Mouse (Mus musculus): ENCODE results near the gene Mbnl2. TPM values are rescaled to one million over a fixed set of nuclear protein-coding genes. Genes with fewer than 3 reads are reported as not detected.

Mbnl2 gene
- total and polyA plus RNA-seq, 3 experiments = 5.6 to 8.6 TPM; not detected in 1

GRCm38 (mm10) chr14:120361121-120361520 lies 85.7 kb downstream of the Mbnl2 start:
- no peak for DNase-seq (ENCODE audit: low read depth, low spot score)
- TF ChIP-seq ZNF384 (IDR thresholded peaks at IDR 0.05; ENCODE audit: low read depth, low read length) = no peak
- TF ChIP-seq MYC (IDR thresholded peaks at IDR 0.05; ENCODE audit: low read depth, low read length) = no peak
- no peak for TF ChIP-seq BHLHE40 (IDR thresholded peaks at IDR 0.05; ENCODE audit: borderline replicate concordance, low read depth, low read length)
- TF ChIP-seq MXI1 (IDR thresholded peaks at IDR 0.05; ENCODE audit: low read depth, low read length) = no peak
- TF ChIP-seq ZKSCAN1 (IDR thresholded peaks at IDR 0.05; ENCODE audit: low read depth, low read length) = no peak
- TF ChIP-seq MYB (IDR thresholded peaks at IDR 0.05; ENCODE audit: low read depth, low read length) = no peak
- TF ChIP-seq POLR2AphosphoS2 (IDR thresholded peaks at IDR 0.05; ENCODE audit: low read length) = no peak
- no peak for TF ChIP-seq MEF2A (IDR thresholded peaks at IDR 0.05; ENCODE audit: extremely low read depth, insufficient replicate concordance, low read depth, low read length, poor library complexity, severe bottlenecking)
- no peak for TF ChIP-seq CTCF (IDR thresholded peaks at IDR 0.05 in 2 of 3, conservative IDR thresholded peaks at IDR 0.05 in 1 of 3; ENCODE audit: control insufficient read depth in 1 of 3, insufficient read depth in 1 of 3, low read depth in 2 of 3, low read length in 3 of 3, poor library complexity in 1 of 3, severe bottlenecking in 1 of 3)
- TF ChIP-seq USF1 (IDR thresholded peaks at IDR 0.05; ENCODE audit: low read depth, low read length) = no peak
- no peak for TF ChIP-seq NRF1 (IDR thresholded peaks at IDR 0.05; ENCODE audit: insufficient read depth, low read depth, low read length, poor library complexity, severe bottlenecking)
- TF ChIP-seq GABPA (IDR thresholded peaks at IDR 0.05; ENCODE audit: low read depth, low read length) = no peak
- TF ChIP-seq MAZ (IDR thresholded peaks at IDR 0.05; ENCODE audit: low read depth, low read length) = no peak
- no peak for TF ChIP-seq ZMIZ1 (IDR thresholded peaks at IDR 0.05; ENCODE audit: low read depth, low read length)
- no peak for TF ChIP-seq MAFK (IDR thresholded peaks at IDR 0.05; ENCODE audit: borderline replicate concordance, low read depth, low read length)
- no peak for TF ChIP-seq TCF12 (IDR thresholded peaks at IDR 0.05; ENCODE audit: low read depth, low read length)
- TF ChIP-seq KAT2A (conservative IDR thresholded peaks at IDR 0.05; ENCODE audit: low read depth, low read length) = no peak
- TF ChIP-seq GATA1 (IDR thresholded peaks at IDR 0.05; ENCODE audit: low read depth, low read length) = no peak
- no peak for TF ChIP-seq ZC3H11A (IDR thresholded peaks at IDR 0.05; ENCODE audit: low read depth, low read length)
- TF ChIP-seq SIN3A (IDR thresholded peaks at IDR 0.05; ENCODE audit: low read length) = no peak
- H3K9ac ChIP-seq (ENCODE audit: control insufficient read depth, low read depth, low read length, poor library complexity, severe bottlenecking) = no peak overlapping the region
- no peak overlapping the region for H3K4me3 ChIP-seq (ENCODE audit: control insufficient read depth in 1 of 2, insufficient read depth in 1 of 2, low read depth in 2 of 2, low read length in 2 of 2)
- no peaks in the 10 kb centered on the region for H3K9me3 ChIP-seq (replicated peaks; ENCODE audit: insufficient read depth, low read length)
- no peaks in the 10 kb centered on the region for H3K36me3 ChIP-seq (ENCODE audit: control insufficient read depth in 1 of 2, insufficient read depth in 2 of 2, low read length in 2 of 2)
- H3K27ac ChIP-seq (ENCODE audit: control insufficient read depth, low read depth, low read length) = no peak overlapping the region
- no peaks in the 10 kb centered on the region for H3K4me1 ChIP-seq (ENCODE audit: control insufficient read depth in 1 of 2, insufficient read depth in 2 of 2, low read length in 2 of 2)
- no peaks in the 10 kb centered on the region for H3K79me2 ChIP-seq (ENCODE audit: control insufficient read depth, insufficient read depth, low read length, poor library complexity)
- no peaks in the 10 kb centered on the region for H3K27me3 ChIP-seq (ENCODE audit: control insufficient read depth in 1 of 2, insufficient read depth in 2 of 2, low read length in 2 of 2)

DNA sequence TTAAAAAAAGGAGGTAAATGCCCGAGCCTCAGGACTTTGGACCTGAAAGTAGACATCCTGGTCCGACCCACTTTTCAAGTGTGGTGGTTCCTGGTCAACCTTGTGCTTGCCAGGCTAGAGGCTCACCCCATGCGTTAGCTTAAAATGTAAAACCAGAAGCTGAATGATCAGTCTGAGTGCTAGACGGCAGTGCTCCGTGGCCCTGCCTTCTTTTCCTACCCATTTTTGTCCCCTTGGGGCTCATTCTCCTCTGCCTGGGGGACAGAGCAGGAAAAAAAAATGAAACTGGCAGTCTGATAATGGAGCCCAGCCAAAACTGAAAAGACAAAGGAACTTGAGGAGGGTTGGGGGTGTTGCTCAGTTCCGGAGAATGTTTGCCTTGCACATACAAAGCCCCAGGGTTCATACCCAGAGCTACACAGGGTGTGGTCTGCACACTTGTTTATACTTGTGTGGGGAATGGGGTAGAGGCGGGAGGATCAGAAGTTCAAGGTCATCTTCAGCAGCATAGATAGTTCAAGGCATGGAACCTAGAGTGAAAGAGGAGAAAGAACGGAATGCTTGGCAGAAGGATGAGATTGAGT lies 87.0 kb downstream of the Mbnl2 start:
- no peak overlapping the region for H3K9ac ChIP-seq (ENCODE audit: control insufficient read depth, low read depth, low read length, poor library complexity, severe bottlenecking)
- H3K27ac ChIP-seq (ENCODE audit: control insufficient read depth, low read depth, low read length) = no peak overlapping the region
- H3K27me3 ChIP-seq (ENCODE audit: control insufficient read depth in 1 of 2, insufficient read depth in 2 of 2, low read length in 2 of 2) = no peaks in the 10 kb centered on the region
- no peaks in the 10 kb centered on the region for H3K4me1 ChIP-seq (ENCODE audit: control insufficient read depth in 1 of 2, insufficient read depth in 2 of 2, low read length in 2 of 2)
- H3K9me3 ChIP-seq (replicated peaks; ENCODE audit: insufficient read depth, low read length) = no peaks in the 10 kb centered on the region
- no peak overlapping the region for H3K4me3 ChIP-seq (ENCODE audit: control insufficient read depth in 1 of 2, insufficient read depth in 1 of 2, low read depth in 2 of 2, low read length in 2 of 2)
- TF ChIP-seq POLR2A (IDR thresholded peaks at IDR 0.05; ENCODE audit: control insufficient read depth in 1 of 2, insufficient read depth in 1 of 2, low read depth in 1 of 2, low read length in 2 of 2, poor library complexity in 1 of 2) = no peak
- TF ChIP-seq NRF1 (IDR thresholded peaks at IDR 0.05; ENCODE audit: insufficient read depth, low read depth, low read length, poor library complexity, severe bottlenecking) = no peak
- no peak for TF ChIP-seq MYB (IDR thresholded peaks at IDR 0.05; ENCODE audit: low read depth, low read length)
- TF ChIP-seq UBTF (IDR thresholded peaks at IDR 0.05; ENCODE audit: borderline replicate concordance, insufficient read depth, low read depth, low read length) = no peak
- TF ChIP-seq E2F4 (IDR thresholded peaks at IDR 0.05; ENCODE audit: borderline replicate concordance, low read depth, low read length) = no peak
- TF ChIP-seq SMC3 (IDR thresholded peaks at IDR 0.05; ENCODE audit: low read depth, low read length) = no peak
- no peak for TF ChIP-seq EP300 (IDR thresholded peaks at IDR 0.05; ENCODE audit: low read depth in 1 of 2, low read length in 2 of 2)
- TF ChIP-seq GATA1 (IDR thresholded peaks at IDR 0.05; ENCODE audit: low read depth, low read length) = no peak
- TF ChIP-seq CHD2 (IDR thresholded peaks at IDR 0.05; ENCODE audit: low read length) = no peak
- TF ChIP-seq MEF2A (IDR thresholded peaks at IDR 0.05; ENCODE audit: extremely low read depth, insufficient replicate concordance, low read depth, low read length, poor library complexity, severe bottlenecking) = no peak
- TF ChIP-seq CHD1 (IDR thresholded peaks at IDR 0.05; ENCODE audit: low read depth, low read length) = no peak
- no peak for TF ChIP-seq POLR2AphosphoS2 (IDR thresholded peaks at IDR 0.05; ENCODE audit: low read length)
- no peak for DNase-seq (ENCODE audit: low read depth, low spot score)
- no peaks in the 10 kb centered on the region for H3K79me2 ChIP-seq (ENCODE audit: control insufficient read depth, insufficient read depth, low read length, poor library complexity)
- H3K36me3 ChIP-seq (ENCODE audit: control insufficient read depth in 1 of 2, insufficient read depth in 2 of 2, low read length in 2 of 2) = no peaks in the 10 kb centered on the region

All from MEL (cell line).